Mouse (Mus musculus): Measurements from ENCODE around the gene Cacna1e. TPM values are rescaled to one million over a fixed set of nuclear protein-coding genes. Genes with fewer than 3 reads are reported as not detected.

The Cacna1e gene
- polyA plus RNA-seq, 1 experiment from 2014 or later: 1.7 TPM

- no peak overlapping the region for H3K9ac ChIP-seq (ENCODE audit: low read length)
- H3K4me2 ChIP-seq: no peak overlapping the region
- H3K27me3 ChIP-seq (ENCODE audit: control insufficient read depth, insufficient read depth, low read length): no peaks in the 10 kb centered on the region
- DNase-seq (ENCODE audit: low spot score, missing footprints) (no peak), ATAC-seq (ENCODE audit: low FRiP score) (no peak)
- no peaks in the 10 kb centered on the region for H3K9me3 ChIP-seq (ENCODE audit: control insufficient read depth, low read length)
- H3K36me3 ChIP-seq (ENCODE audit: control insufficient read depth, insufficient read depth, low read length): no peaks in the 10 kb centered on the region
- no peak overlapping the region for H3K27ac ChIP-seq (ENCODE audit: low read depth, low read length)
- H3K4me3 ChIP-seq (ENCODE audit: low read depth, low read length): no peak overlapping the region
- H3K4me1 ChIP-seq (ENCODE audit: control insufficient read depth, insufficient read depth, low read length): no peaks in the 10 kb centered on the region
- 71% methylated on average over 2 of the region's 2 CpGs for WGBS
Measured at GRCm38 (mm10) chr1:154476671-154477070, 407.6 kb downstream of the Cacna1e start.

DNA sequence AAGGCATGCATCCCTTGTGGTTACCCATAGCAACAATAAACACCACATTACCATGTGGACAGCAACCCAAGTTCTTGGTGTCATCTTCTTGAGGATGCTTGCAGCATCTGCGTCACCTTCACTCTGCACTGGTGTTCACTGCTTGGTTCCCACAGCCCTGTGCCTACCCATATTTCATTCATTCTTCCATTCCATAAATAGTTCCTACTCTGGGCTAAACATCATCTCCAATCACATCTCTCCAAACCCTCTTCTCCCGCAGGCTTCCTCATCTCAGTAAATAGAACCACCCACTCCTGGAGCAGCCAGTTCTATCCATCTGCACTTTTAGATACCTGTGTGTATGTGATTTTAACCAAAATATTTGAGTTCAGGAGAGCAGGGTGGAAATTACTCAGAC lies 408.6 kb downstream of the Cacna1e start:
- H3K9me3 ChIP-seq (ENCODE audit: control insufficient read depth, low read length): no peaks in the 10 kb centered on the region
- DNase-seq (ENCODE audit: low spot score, missing footprints): no peak
- no peak overlapping the region for H3K27ac ChIP-seq (ENCODE audit: low read depth, low read length)
- H3K4me1 ChIP-seq (ENCODE audit: control insufficient read depth, insufficient read depth, low read length): no peaks in the 10 kb centered on the region
- WGBS: 91% methylated on average over 2 of the region's 2 CpGs
- no peak overlapping the region for H3K4me2 ChIP-seq
- no peak for ATAC-seq (ENCODE audit: low FRiP score)
- H3K4me3 ChIP-seq (ENCODE audit: low read depth, low read length): no peak overlapping the region
- no peak overlapping the region for H3K9ac ChIP-seq (ENCODE audit: low read length)
- no peaks in the 10 kb centered on the region for H3K36me3 ChIP-seq (ENCODE audit: control insufficient read depth, insufficient read depth, low read length)
- no peaks in the 10 kb centered on the region for H3K27me3 ChIP-seq (ENCODE audit: control insufficient read depth, insufficient read depth, low read length)

- DNase-seq (ENCODE audit: low spot score, missing footprints) (no peak), ATAC-seq (ENCODE audit: low FRiP score) (no peak)
- Histone ChIP-seq H3K27me3 (ENCODE audit: control insufficient read depth, insufficient read depth, low read length) (no peaks in the 10 kb centered on the region), H3K4me2 (no peak overlapping the region), H3K27ac (ENCODE audit: low read depth, low read length) (no peak overlapping the region), H3K4me1 (ENCODE audit: control insufficient read depth, insufficient read depth, low read length) (no peaks in the 10 kb centered on the region), H3K4me3 (ENCODE audit: low read depth, low read length) (no peak overlapping the region), H3K36me3 (ENCODE audit: control insufficient read depth, insufficient read depth, low read length) (no peaks in the 10 kb centered on the region), H3K9ac (ENCODE audit: low read length) (no peak overlapping the region), H3K9me3 (ENCODE audit: control insufficient read depth, low read length) (no peaks in the 10 kb centered on the region)
- 81% methylated on average over 4 of the region's 4 CpGs for WGBS
Measured at GRCm38 (mm10) chr1:154474156-154474555, 410.1 kb downstream of the Cacna1e start.

- ATAC-seq (ENCODE audit: low FRiP score): no peak
- 92% methylated on average over 3 of the region's 3 CpGs for WGBS
- no peak overlapping the region for H3K9ac ChIP-seq (ENCODE audit: low read length)
Measured at GRCm38 (mm10) chr1:154467265-154467664, 417.0 kb downstream of the Cacna1e start.

GRCm38 (mm10) chr1:154461521-154461920 lies 422.8 kb downstream of the Cacna1e start:
- ATAC-seq (ENCODE audit: low FRiP score) (no peak), DNase-seq (ENCODE audit: low spot score, missing footprints) (no peak)
- Histone ChIP-seq H3K36me3 (ENCODE audit: control insufficient read depth, insufficient read depth, low read length) (no peaks in the 10 kb centered on the region), H3K4me3 (ENCODE audit: low read depth, low read length) (no peak overlapping the region), H3K4me1 (ENCODE audit: control insufficient read depth, insufficient read depth, low read length) (no peaks in the 10 kb centered on the region), H3K9ac (ENCODE audit: low read length) (no peak overlapping the region), H3K9me3 (ENCODE audit: control insufficient read depth, low read length) (no peaks in the 10 kb centered on the region), H3K27ac (ENCODE audit: low read depth, low read length) (no peak overlapping the region), H3K27me3 (ENCODE audit: control insufficient read depth, insufficient read depth, low read length) (no peaks in the 10 kb centered on the region), H3K4me2 (no peak overlapping the region)
- 90% methylated on average over 5 of the region's 5 CpGs for WGBS

More at GRCm38 (mm10) chr1:154467265-154467664, 417.0 kb downstream of the Cacna1e start:
- no peak for DNase-seq (ENCODE audit: low spot score, missing footprints)
- Histone ChIP-seq H3K4me2 (no peak overlapping the region), H3K4me1 (ENCODE audit: control insufficient read depth, insufficient read depth, low read length) (no peaks in the 10 kb centered on the region), H3K36me3 (ENCODE audit: control insufficient read depth, insufficient read depth, low read length) (no peaks in the 10 kb centered on the region), H3K27ac (ENCODE audit: low read depth, low read length) (no peak overlapping the region), H3K4me3 (ENCODE audit: low read depth, low read length) (no peak overlapping the region), H3K9me3 (ENCODE audit: control insufficient read depth, low read length) (no peaks in the 10 kb centered on the region), H3K27me3 (ENCODE audit: control insufficient read depth, insufficient read depth, low read length) (no peaks in the 10 kb centered on the region)

DNA sequence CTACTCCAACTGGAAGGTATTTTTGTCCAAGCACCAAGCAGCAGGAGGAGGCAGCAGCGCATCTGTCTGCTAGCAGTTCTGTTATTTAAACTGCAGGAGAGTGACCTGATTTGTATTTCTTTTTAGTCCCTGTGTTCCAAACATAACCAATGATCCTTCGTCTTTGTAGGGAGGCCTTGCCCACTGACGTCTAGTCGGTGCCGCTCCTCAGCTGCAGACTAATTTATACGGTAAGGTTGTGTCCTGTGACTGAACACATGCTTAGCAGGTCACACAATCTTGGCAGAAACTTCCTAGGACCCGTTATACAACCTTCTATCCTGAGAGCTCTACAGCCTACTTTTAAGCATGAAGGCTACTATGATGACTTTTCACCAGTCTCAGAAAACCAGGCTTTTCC lies 424.2 kb downstream of the Cacna1e start:
- 89% methylated on average over 7 of the region's 7 CpGs for WGBS
- Histone ChIP-seq H3K27ac (ENCODE audit: low read depth, low read length) (no peak overlapping the region), H3K27me3 (ENCODE audit: control insufficient read depth, insufficient read depth, low read length) (no peaks in the 10 kb centered on the region), H3K4me2 (no peak overlapping the region), H3K9me3 (ENCODE audit: control insufficient read depth, low read length) (no peaks in the 10 kb centered on the region), H3K9ac (ENCODE audit: low read length) (no peak overlapping the region), H3K4me1 (ENCODE audit: control insufficient read depth, insufficient read depth, low read length) (no peaks in the 10 kb centered on the region), H3K36me3 (ENCODE audit: control insufficient read depth, insufficient read depth, low read length) (no peaks in the 10 kb centered on the region), H3K4me3 (ENCODE audit: low read depth, low read length) (no peak overlapping the region)
- no peak for ATAC-seq (ENCODE audit: low FRiP score)
- DNase-seq (ENCODE audit: low spot score, missing footprints): no peak

- DNase-seq (ENCODE audit: low spot score, missing footprints) (no peak), ATAC-seq (ENCODE audit: low FRiP score) (no peak)
- no peaks in the 10 kb centered on the region for H3K27me3 ChIP-seq (ENCODE audit: control insufficient read depth, insufficient read depth, low read length)
- H3K4me3 ChIP-seq (ENCODE audit: low read depth, low read length): no peak overlapping the region
- no peaks in the 10 kb centered on the region for H3K4me1 ChIP-seq (ENCODE audit: control insufficient read depth, insufficient read depth, low read length)
- H3K4me2 ChIP-seq: no peak overlapping the region
- H3K27ac ChIP-seq (ENCODE audit: low read depth, low read length): no peak overlapping the region
- no peaks in the 10 kb centered on the region for H3K36me3 ChIP-seq (ENCODE audit: control insufficient read depth, insufficient read depth, low read length)
- no peak overlapping the region for H3K9ac ChIP-seq (ENCODE audit: low read length)
- no peaks in the 10 kb centered on the region for H3K9me3 ChIP-seq (ENCODE audit: control insufficient read depth, low read length)
- WGBS: 88% methylated on average over 2 of the region's 2 CpGs
Measured at GRCm38 (mm10) chr1:154458601-154459000, 425.7 kb downstream of the Cacna1e start.

DNA sequence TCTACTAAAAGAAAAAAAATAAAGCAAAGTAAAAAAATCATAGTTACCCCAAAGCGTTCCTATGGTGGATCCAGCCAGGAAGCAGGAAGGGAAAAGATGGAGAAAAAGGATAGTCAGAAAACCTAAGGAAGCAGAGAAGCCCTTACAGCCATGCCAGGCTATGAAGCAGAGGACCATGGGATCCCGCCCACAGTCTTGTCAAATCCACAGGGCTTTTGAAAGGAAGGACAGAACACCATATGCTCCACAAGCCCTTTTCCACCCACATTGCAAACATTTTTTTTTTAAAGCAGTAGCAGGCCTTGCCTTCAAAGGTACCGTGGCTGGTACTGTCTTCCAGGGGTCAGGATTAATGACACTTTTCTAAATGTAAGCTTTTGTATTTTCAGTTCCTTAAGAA lies 433.5 kb downstream of the Cacna1e start:
- H3K27me3 ChIP-seq (ENCODE audit: control insufficient read depth, insufficient read depth, low read length): no peaks in the 10 kb centered on the region
- H3K9me3 ChIP-seq (ENCODE audit: control insufficient read depth, low read length): no peaks in the 10 kb centered on the region
- ATAC-seq (ENCODE audit: low FRiP score): no peak
- no peak overlapping the region for H3K9ac ChIP-seq (ENCODE audit: low read length)
- 94% methylated on average over 3 of the region's 3 CpGs for WGBS
- no peak overlapping the region for H3K4me3 ChIP-seq (ENCODE audit: low read depth, low read length)
- no peak overlapping the region for H3K4me2 ChIP-seq
- H3K36me3 ChIP-seq (ENCODE audit: control insufficient read depth, insufficient read depth, low read length): no peaks in the 10 kb centered on the region
- no peak for DNase-seq (ENCODE audit: low spot score, missing footprints)
- no peak overlapping the region for H3K27ac ChIP-seq (ENCODE audit: low read depth, low read length)
- H3K4me1 ChIP-seq (ENCODE audit: control insufficient read depth, insufficient read depth, low read length): 0 out of 2 replicates have a peak, but pooled peaks cover 2% of the 10 kb centered on the region

DNA sequence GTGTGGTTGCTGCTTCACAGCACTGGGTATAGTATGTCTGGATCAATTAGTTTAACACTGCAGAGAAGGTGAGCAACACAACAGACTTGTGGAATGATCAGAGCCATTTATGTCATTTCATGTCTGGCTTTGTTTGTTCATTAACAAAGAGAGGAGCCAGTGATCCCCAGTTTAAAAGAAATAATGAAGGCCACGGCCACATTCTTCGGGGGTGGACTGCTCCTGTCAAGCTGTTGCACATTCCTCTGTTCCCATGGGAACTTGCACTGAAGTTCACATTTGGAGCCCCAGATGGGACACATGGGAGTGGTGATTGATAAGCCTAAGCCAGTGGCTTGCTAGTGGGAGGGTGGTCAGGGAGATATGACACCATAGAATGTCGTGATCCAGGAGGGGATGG lies 437.8 kb downstream of the Cacna1e start:
- Histone ChIP-seq H3K36me3 (ENCODE audit: control insufficient read depth, insufficient read depth, low read length) (no peaks in the 10 kb centered on the region), H3K4me2 (no peak overlapping the region), H3K9ac (ENCODE audit: low read length) (no peak overlapping the region), H3K27ac (ENCODE audit: low read depth, low read length) (no peak overlapping the region), H3K4me1 (ENCODE audit: control insufficient read depth, insufficient read depth, low read length) (0 out of 2 replicates have a peak, but pooled peaks cover 2% of the 10 kb centered on the region), H3K27me3 (ENCODE audit: control insufficient read depth, insufficient read depth, low read length) (no peaks in the 10 kb centered on the region; the same call in 1 of the 2 replicates), H3K4me3 (ENCODE audit: low read depth, low read length) (no peak overlapping the region), H3K9me3 (ENCODE audit: control insufficient read depth, low read length) (no peaks in the 10 kb centered on the region)
- ATAC-seq (ENCODE audit: low FRiP score) (no peak), DNase-seq (ENCODE audit: low spot score, missing footprints) (no peak)
- 52% methylated on average over 3 of the region's 3 CpGs for WGBS

GRCm38 (mm10) chr1:154433520-154433919 lies 450.8 kb downstream of the Cacna1e start:
- no peak for ATAC-seq (ENCODE audit: low FRiP score)
- WGBS: 97% methylated on average over 1 of the region's 1 CpGs
- Histone ChIP-seq H3K4me3 (ENCODE audit: low read depth, low read length) (no peak overlapping the region), H3K27me3 (ENCODE audit: control insufficient read depth, insufficient read depth, low read length) (no peaks in the 10 kb centered on the region), H3K9ac (ENCODE audit: low read length) (no peak overlapping the region), H3K27ac (ENCODE audit: low read depth, low read length) (no peak overlapping the region), H3K36me3 (ENCODE audit: control insufficient read depth, insufficient read depth, low read length) (no peaks in the 10 kb centered on the region), H3K4me1 (ENCODE audit: control insufficient read depth, insufficient read depth, low read length) (no peaks in the 10 kb centered on the region), H3K4me2 (no peak overlapping the region), H3K9me3 (ENCODE audit: control insufficient read depth, low read length) (no peaks in the 10 kb centered on the region)
- no peak for DNase-seq (ENCODE audit: low spot score, missing footprints)
